Mouse (Mus musculus) liver, embryonic 14.5 days (tissue): Measurements from ENCODE around the gene Sertad3.

Experiments used
- CTCF ChIP-seq: IDR thresholded peaks from 2 replicates; pipeline ENCODE4 v1.5.1; 2016; ENCODE audit warnings: antibody characterized with exemption, low read depth, control low read depth
- EP300 ChIP-seq: IDR thresholded peaks from 2 replicates; pipeline ENCODE4 v1.6.1; 2016; ENCODE audit warnings: antibody characterized with exemption, low read depth

GRCm38 (mm10) chr7:27429135-27429534, 44.4 kb upstream of the Sertad3 start:
- TF ChIP-seq CTCF (peak; percentile 53), EP300 (no peak)
